Mouse (Mus musculus) bone marrow, adult 2 months (tissue): ENCODE results near the gene Zswim3. TPM values are rescaled to one million over a fixed set of nuclear protein-coding genes. Genes with fewer than 3 reads are reported as not detected.
"Not testable (repeated sequence)": the region's sequence is repeated elsewhere in the genome, so short reads cannot be mapped to it uniquely, and the experiment has no call there.

Source experiments
- H3K27ac ChIP-seq: fragments of 200-500 bp; 2 replicates; pipeline ENCODE4 v1.5.1; 2012; ENCODE audit warnings: low read depth, mild to moderate bottlenecking, control low read depth, inconsistent platforms, low read length; ENCODE audit not compliant: control insufficient read depth, poor library complexity, insufficient read depth
- H3K4me1 ChIP-seq: fragments of 200-500 bp; 2 replicates; pipeline ENCODE4 v1.6.1; 2011; ENCODE audit warnings: low read length; ENCODE audit not compliant: control insufficient read depth, insufficient read depth
- H3K4me3 ChIP-seq: fragments of 200-500 bp; replicated peaks from 2 replicates; pipeline ENCODE3; 2011; ENCODE audit warnings: mild to moderate bottlenecking, low read depth, low read length, control low read depth; ENCODE audit not compliant: control insufficient read depth
- CTCF ChIP-seq: fragments of 200-500 bp; IDR thresholded peaks from 2 replicates; pipeline ENCODE4 v1.5.1; 2011; ENCODE audit warnings: low read length, control low read depth; ENCODE audit not compliant: control insufficient read depth, insufficient read depth
- POLR2A ChIP-seq: fragments of 200-500 bp; IDR thresholded peaks from 2 replicates; pipeline ENCODE4 v1.6.1; 2011; ENCODE audit warnings: low read depth, mild to moderate bottlenecking, control low read depth, low read length, borderline replicate concordance; ENCODE audit not compliant: control insufficient read depth
- WGBS: fragments of 180-500 bp; shearing (Covaris S2); methylation state at CpG from one replicate; pipeline ENCODE4 v1.1.7; 2018; 5-methylcytosine and 5-hydroxymethylcytosine counted together
- polyA plus RNA-seq: library from polyadenylated mRNA; stranded (reverse); fragments of >200 nt; gene quantifications from 2 replicates; pipeline ENCODE4 v1.2.4, GENCODE M21; 2011; ENCODE audit warnings: low replicate concordance; ENCODE audit not compliant: missing spikeins, insufficient read depth, insufficient read length

Gene Zswim3
- polyA plus RNA-seq, 1 experiment = 4.4 TPM

- Histone ChIP-seq H3K27ac (no peak within 1 kb of the TSS; the same call in 1 of the 2 replicates), H3K4me3 (peak within 1 kb of the TSS; percentile 54), H3K4me1 (no peaks in the 10 kb centered on the region)
- 2% methylated on average over 47 of the region's 47 CpGs for WGBS
- TF ChIP-seq POLR2A = no peak
- TF ChIP-seq CTCF = no peak
Observed at GRCm38 (mm10) chr2:164857101-164857821, 52.4 kb downstream of the Zswim3 start, which contains the start of gene Pltp. Gene Pltp, minus strand, starts transcription at chr2:164857711.

GRCm38 (mm10) chr2:164857842-164858553, 53.1 kb downstream of the Zswim3 start:
- H3K4me1 ChIP-seq = no peaks in the 10 kb centered on the region
- H3K4me3 ChIP-seq = no peak overlapping the region
- 8% methylated on average over 19 of the region's 19 CpGs for WGBS
- no peak overlapping the region; the same call in 1 of the 2 replicates for H3K27ac ChIP-seq
- TF ChIP-seq POLR2A (no peak), CTCF (no peak)

GRCm38 (mm10) chr2:164859155-164859554, 54.3 kb downstream of the Zswim3 start:
- 67% methylated on average over 2 of the region's 2 CpGs for whole genome bisulfite sequencing
- H3K27ac ChIP-seq = no peak overlapping the region
- TF ChIP-seq POLR2A (no peak), CTCF (no peak)
- H3K4me3 ChIP-seq = no peak overlapping the region
- H3K4me1 ChIP-seq = no peaks in the 10 kb centered on the region

GRCm38 (mm10) chr2:164859640-164860432, 54.9 kb downstream of the Zswim3 start:
- no peak overlapping the region for H3K27ac ChIP-seq
- no peaks in the 10 kb centered on the region for H3K4me1 ChIP-seq
- WGBS = 60% methylated on average over 9 of the region's 9 CpGs
- TF ChIP-seq POLR2A (no peak), CTCF (no peak)
- H3K4me3 ChIP-seq = no peak overlapping the region

GRCm38 (mm10) chr2:164861094-164861493, 56.2 kb downstream of the Zswim3 start:
- no peak for TF ChIP-seq POLR2A
- TF ChIP-seq CTCF = no peak
- no peaks in the 10 kb centered on the region for H3K4me1 ChIP-seq
- no peak overlapping the region for H3K27ac ChIP-seq
- no peak overlapping the region for H3K4me3 ChIP-seq
- WGBS = 67% methylated on average over 4 of the region's 4 CpGs

GRCm38 (mm10) chr2:164862179-164862861, 57.4 kb downstream of the Zswim3 start:
- Histone ChIP-seq H3K27ac (no peak overlapping the region), H3K4me3 (no peak overlapping the region), H3K4me1 (peaks cover 4% of the 10 kb centered on the region)
- WGBS = 17% methylated on average over 9 of the region's 9 CpGs
- TF ChIP-seq CTCF = no peak
- no peak for TF ChIP-seq POLR2A

- not testable (repeated sequence) for H3K27ac ChIP-seq, H3K4me1 ChIP-seq, H3K4me3 ChIP-seq
- 97% methylated on average over 8 of the region's 9 CpGs for WGBS
Observed at GRCm38 (mm10) chr2:164863411-164863810, 58.5 kb downstream of the Zswim3 start.

- WGBS = 57% methylated on average over 4 of the region's 4 CpGs
- no peak overlapping the region for H3K27ac ChIP-seq
- TF ChIP-seq CTCF (no peak), POLR2A (no peak)
Observed at GRCm38 (mm10) chr2:164864593-164864992, 59.7 kb downstream of the Zswim3 start.

More at GRCm38 (mm10) chr2:164864593-164864992, 59.7 kb downstream of the Zswim3 start:
- Histone ChIP-seq H3K4me1 (peaks cover 7% of the 10 kb centered on the region), H3K4me3 (no peak overlapping the region)
